Mouse (Mus musculus): ENCODE measurements around the gene Morc4.

DNA sequence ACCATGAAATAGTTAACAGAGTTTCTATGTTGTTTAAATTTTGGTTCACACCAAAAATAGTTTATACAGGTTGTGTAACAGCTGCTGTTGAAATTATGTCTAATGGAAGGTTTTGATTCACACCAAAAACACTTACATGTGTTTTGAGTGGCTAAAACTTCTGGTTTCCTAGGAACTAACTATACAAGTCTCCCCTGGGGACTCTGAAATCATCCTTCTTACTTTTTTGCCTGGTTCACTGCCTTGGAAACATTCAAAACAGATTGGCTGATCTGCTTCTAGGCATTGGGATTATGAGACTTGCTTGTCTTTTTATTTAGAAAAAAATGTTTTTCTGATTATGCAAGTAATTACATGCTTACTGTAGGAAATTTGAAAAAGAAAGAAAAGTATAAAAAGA is 11.7 kb upstream of the Morc4 start:
- TF ChIP-seq GABPA (IDR thresholded peaks at IDR 0.05; ENCODE audit: insufficient replicate concordance, low read depth, low read length) (no peak), ZKSCAN1 (IDR thresholded peaks at IDR 0.05; ENCODE audit: borderline replicate concordance, low read depth, low read length) (no peak), POLR2A (IDR thresholded peaks at IDR 0.05; ENCODE audit: low read depth, low read length) (no peak), CTCF (conservative IDR thresholded peaks at IDR 0.05 in 1 of 2, IDR thresholded peaks at IDR 0.05 in 1 of 2; ENCODE audit: low read depth in 2 of 2, low read length in 2 of 2) (no peak), MAX (IDR thresholded peaks at IDR 0.05; ENCODE audit: low read length) (no peak), E2F4 (IDR thresholded peaks at IDR 0.05; ENCODE audit: insufficient replicate concordance, low read depth, low read length) (no peak)
